Mouse (Mus musculus): ENCODE results near the gene Lmo4.
A peak's percentile ranks its signal among the peaks of the same experiment; 100 is the strongest.

The Lmo4 gene

GRCm38 (mm10) chr3:144203259-144203987 lies 1.6 kb downstream of the Lmo4 start:
- DNase-seq (ENCODE audit: low spot score) = peak; percentile 60

DNA sequence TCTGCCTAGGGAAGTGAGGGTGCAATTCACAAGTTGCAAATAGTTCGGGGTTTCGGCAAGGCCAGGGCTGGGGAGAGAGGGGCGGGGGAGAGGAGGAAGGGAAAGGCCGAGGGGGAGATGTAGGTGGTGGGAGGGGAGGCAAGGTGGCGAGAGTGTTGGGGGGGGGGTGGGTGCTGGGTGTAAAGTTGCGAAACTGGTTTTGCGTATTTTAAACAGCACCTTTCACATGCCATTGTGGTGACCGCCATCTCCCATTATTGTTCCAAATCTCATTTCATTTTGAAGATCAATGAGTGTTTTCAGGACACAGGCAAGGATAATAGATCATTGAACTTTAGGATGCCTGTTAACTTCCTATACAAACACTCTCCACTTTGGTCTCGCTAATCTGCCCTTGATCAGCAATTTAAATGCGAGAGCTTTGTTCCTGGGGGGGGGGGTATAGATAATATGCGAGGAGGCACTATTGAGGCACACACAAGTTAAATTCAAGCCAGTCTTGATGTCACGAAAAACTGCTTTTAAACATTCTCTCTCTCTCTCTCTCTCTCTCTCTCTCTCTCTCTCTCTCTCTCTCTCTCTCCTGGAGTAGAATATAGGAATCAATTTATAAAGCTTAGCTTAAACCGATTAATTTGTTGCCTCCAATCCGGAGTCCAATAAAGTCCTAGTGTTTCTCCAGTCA lies 2.3 kb downstream of the Lmo4 start:
- peak; percentile 55 for DNase-seq (ENCODE audit: low spot score)

GRCm38 (mm10) chr3:144201794-144202573 lies 3.0 kb downstream of the Lmo4 start:
- peak; percentile 91 for DNase-seq (ENCODE audit: low spot score)

DNA sequence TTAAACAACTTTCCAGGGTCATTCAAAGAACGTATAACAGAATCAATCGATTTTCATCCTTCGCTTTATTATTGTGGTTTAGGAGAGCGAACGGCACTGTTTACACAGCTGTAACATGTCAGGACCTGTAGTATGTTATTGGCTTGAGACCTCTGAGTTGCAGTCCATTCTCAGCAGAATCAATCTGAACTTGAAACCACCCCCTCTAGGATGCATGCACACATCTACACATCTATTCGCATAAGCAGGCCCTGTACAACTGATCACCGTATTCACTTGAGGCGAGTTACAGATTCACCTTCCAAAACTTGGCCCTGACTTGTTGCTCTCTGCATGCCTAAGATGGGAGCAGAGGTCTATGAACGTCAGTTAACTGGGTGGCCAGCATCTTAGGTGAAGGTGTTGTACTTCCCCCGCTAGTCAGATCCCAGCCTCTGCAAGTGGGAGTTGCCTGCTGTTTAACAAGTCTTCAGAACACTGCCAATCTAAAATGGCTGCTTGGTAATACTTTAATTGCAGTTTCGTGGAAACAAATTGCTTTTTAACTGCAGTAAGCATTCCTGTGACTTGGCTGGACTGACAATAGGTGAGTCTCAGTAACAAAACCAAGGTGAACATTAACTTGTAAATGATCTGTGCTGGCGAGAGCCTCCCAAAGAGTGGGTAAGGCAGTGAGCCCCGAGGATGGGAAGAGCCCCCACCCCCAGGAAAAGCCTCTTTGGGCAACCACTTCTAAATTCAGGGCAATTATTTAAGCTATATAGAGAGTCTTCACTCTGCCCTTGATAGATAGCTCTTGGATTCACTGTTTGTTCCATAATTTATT lies 19.5 kb downstream of the Lmo4 start:
- no peak for DNase-seq (ENCODE audit: low spot score)

DNA sequence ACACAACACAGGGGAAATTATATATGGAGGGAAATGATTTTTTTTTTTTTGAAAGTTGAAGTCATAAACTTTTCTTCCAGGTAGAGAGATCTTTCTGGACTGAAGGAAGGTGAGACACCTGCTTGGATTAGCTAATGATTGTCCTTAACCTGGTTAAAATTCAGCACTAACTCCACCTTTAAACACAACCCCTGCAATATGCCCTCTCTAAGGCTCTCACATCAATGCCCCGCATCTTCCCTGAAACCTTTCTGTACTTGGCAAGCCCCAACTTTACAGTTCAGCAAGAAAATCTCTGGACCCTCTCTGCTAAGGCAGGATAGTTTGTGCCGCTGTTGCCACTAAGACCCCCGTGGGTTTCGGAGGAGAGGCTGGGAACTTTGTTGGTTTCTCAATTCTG lies 20.1 kb downstream of the Lmo4 start:
- DNase-seq (ENCODE audit: low spot score) = no peak

DNA sequence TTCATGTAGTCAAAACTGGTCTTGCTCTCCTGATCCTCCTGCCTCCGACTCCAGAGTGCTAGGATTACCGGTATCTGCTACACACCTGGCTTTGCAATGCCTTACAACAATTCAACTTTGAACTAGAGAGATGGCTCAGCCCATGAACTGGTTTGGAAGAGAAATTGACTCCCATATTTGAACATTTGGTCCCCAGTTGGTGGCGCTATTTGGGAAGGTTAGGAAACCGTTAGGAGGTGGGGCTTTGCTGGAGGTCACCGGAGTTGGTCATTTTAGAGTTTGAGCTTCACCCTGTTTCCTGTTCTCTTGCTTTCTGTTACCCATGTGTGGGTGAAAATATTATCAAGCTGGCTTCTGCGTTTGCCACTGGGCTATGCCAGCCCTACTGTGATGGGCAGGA lies 22.8 kb downstream of the Lmo4 start:
- DNase-seq (ENCODE audit: low spot score) = no peak

- no peak for DNase-seq (ENCODE audit: low spot score)
Observed at GRCm38 (mm10) chr3:144178937-144179336, 26.1 kb downstream of the Lmo4 start.

GRCm38 (mm10) chr3:144173866-144174588 lies 31.0 kb downstream of the Lmo4 start:
- DNase-seq (ENCODE audit: low spot score) = no peak

DNA sequence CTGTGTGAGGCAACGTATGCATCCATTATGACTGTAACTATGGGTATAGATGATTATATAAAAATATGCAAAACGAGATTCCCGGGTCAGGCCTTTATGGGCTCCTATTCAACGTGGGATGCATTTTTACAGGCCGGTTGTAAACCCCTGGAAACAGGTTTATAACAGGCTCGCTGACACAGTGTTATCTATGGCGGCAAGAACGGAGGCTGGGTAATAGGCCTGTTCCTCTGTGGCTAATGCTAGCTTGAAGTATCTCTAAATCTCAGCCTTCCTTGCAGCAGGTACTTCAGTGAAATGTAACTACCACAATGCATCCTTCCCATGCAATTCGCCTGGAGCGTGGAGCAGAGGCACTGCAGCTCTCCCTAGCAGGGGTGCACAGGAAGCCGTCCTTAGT lies 31.9 kb downstream of the Lmo4 start:
- DNase-seq (ENCODE audit: low spot score) = no peak

DNA sequence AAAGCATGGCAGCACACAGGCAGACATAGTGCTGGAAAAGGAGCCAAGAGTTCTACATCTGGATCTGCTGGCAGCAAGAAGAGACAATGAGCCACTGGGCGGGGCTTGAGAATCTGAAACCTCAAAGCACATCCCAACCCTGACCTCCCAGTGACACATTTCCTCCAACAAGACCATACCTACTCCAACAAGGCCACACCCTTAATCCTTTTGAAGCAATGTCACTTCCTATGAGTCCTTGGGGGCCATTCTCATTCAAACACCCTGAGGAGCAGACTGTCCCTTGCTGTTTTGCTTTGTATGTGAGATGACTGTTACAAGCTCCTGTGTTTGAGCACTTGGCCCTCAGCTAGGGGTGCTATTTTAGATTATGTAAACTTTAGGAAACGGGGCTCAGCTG lies 33.3 kb downstream of the Lmo4 start:
- DNase-seq (ENCODE audit: low spot score) = no peak

DNA sequence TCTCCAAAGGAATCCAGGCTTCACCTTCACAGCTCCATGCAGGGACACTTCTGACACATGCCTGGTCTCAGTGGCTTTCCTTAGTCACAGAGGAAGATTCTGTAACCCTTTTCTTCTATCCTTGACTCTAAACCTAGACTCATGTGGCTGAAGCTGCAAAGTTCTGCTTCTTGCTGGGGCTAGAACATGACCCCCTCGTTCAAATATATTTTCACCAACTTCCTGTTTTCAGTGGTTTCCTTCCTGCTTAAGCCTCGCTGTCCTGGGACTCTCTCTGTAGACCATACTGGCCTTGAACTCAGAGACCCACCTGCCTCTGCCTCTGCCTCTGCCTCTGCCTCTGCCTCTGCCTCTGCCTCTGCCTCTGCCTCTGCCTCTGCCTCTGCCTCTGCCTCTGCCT lies 34.5 kb downstream of the Lmo4 start:
- DNase-seq (ENCODE audit: low spot score) = no peak

DNA sequence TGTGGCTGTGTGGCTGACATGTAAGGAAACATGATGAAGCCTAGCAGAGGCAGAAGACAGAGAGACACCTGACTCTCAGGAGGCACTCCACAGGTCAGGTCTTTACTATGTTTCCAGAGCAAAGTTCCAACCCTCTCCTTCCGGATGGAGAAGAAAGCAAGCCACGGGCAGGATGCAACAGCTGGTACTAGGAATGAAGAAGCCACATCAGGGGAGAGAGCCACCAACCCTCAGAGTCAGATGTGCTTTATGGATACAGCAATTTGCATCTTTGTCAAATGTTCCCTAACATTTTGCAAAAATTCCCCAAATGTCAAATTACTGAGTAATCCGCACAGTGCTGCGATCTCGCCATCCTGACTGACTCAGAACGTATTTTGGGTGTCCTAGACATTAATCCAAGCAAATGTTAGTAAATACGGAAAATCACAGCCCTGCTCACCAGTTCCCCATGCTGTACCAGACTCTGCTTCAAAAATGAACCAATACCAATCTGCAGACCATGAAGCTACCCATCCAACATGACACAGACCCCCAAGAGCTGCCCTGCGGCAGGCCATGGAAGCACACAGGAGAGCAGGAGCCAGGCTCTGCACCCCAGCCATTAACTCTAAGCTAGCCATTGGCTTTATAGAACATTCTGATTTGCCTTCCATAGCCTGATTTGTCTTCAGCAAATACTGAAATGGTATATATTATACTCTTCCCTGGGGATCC lies 38.4 kb downstream of the Lmo4 start:
- DNase-seq (ENCODE audit: low spot score) = no peak

DNA sequence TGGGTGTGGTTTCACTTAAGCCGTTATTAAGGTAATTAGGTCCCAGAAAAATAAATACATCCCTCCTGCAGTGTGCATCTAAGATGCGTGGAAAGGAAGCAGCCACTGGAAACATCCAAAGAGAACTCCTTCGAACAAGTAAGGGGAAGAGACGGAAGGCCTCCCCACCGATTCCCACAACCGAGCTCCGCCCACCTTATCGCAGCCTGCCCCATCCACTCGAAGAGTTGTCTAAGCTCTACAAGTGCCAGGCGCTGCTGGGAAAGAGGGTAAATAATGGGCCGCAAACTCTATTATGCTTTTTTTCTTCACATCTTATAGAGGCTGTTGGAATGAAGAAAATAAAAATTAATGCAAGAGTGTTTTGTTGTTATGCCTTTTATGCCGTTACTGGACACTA lies 39.6 kb downstream of the Lmo4 start:
- no peak for DNase-seq (ENCODE audit: low spot score)

GRCm38 (mm10) chr3:144164665-144165385 lies 40.2 kb downstream of the Lmo4 start:
- peak; percentile 72 for DNase-seq (ENCODE audit: low spot score)

DNA sequence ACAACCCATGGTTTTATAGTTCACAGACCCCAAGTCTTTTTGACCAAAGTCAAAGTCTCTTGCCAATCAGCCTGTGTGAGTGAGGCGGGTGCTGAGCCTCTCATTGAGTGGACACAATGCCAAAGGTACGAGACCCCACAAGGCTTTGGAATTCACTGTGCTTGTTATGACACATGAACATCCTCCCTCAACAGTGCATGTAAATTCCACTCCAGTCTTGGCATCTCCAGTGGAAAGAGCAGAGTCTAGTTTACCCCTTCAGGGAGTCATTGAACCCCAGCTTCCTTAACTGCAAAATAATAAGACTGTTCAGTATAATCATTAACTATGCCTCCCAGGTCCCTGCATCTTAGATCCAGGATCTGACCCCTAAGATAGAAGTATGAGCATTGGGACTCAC lies 41.3 kb downstream of the Lmo4 start:
- DNase-seq (ENCODE audit: low spot score) = no peak

GRCm38 (mm10) chr3:144162156-144162555 lies 42.9 kb downstream of the Lmo4 start:
- no peak for DNase-seq (ENCODE audit: low spot score)

GRCm38 (mm10) chr3:144161261-144161660 lies 43.8 kb downstream of the Lmo4 start:
- no peak for DNase-seq (ENCODE audit: low spot score)

DNA sequence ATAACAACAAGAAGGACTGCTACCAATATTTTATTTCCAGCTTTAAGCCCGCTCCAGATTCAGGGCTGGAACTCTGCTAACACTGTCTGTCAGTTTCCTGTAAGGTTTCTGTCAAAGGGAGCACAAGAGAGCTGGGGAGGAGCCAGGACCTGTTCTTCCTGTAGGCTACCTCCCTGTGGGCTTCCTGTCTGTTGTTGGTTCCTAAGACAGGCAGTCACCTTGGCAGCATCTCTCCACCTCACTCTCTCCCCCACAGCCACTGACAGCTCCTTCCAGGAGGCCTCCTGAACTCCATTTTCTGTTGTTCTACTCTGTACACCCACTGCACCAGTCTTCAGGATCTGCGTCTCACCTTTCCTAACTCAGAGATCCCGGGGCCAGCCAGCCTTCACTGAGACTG lies 49.3 kb downstream of the Lmo4 start:
- DNase-seq (ENCODE audit: low spot score) = no peak

DNA sequence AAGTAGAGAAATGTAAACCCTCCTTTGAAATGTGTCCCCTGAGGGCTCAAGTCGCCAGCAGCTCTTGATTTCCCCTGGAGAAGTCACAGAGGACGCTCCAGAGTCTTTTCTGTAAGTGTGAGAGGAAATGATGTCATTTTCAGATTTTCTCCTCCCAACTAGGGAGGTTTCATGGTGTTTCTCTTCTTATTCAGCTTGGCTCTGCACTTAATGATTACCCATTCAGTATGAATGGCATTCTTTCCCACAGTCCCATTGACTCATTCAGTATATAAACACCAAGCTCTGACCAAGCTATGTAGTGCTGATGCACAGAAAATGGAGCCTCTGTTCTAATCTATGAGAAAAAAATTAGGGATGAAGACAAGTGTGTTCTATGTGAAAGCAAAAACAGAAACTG lies 51.6 kb downstream of the Lmo4 start:
- DNase-seq (ENCODE audit: low spot score) = no peak

- DNase-seq (ENCODE audit: low spot score) = no peak
Observed at GRCm38 (mm10) chr3:144151001-144151400, 54.0 kb downstream of the Lmo4 start.

Data from embryo, embryonic 10 days (tissue).